Mouse (Mus musculus) liver, embryonic 16.5 days (tissue): ENCODE measurements around the gene Boll. TPM values are rescaled to one million over a fixed set of nuclear protein-coding genes. Genes with fewer than 3 reads are reported as not detected.

Experiments used
- ATAC-seq: fragments of 200-750 bp; cut with Nextera tagmentation; 2 replicates; pipeline ENCODE4 v1.8.0; 2017; ENCODE audit warnings: low read depth, mild to moderate bottlenecking, moderate number of reproducible peaks, moderate library complexity
- H3K27ac ChIP-seq: fragments of 300-500 bp; sonication (generic); 2 replicates; pipeline ENCODE4 v1.5.1; 2014; ENCODE audit warnings: mild to moderate bottlenecking, low read length
- H3K27me3 ChIP-seq: fragments of 300-500 bp; sonication (generic); 2 replicates; pipeline ENCODE4 v1.6.1; 2014; ENCODE audit warnings: low read depth, low read length, mixed read lengths; ENCODE audit not compliant: control insufficient read depth, insufficient read depth
- H3K36me3 ChIP-seq: fragments of 300-500 bp; sonication (generic); 2 replicates; pipeline ENCODE4 v1.6.1; 2014; ENCODE audit warnings: mild to moderate bottlenecking; ENCODE audit not compliant: control insufficient read depth, insufficient read depth
- H3K4me1 ChIP-seq: fragments of 300-500 bp; sonication (generic); 2 replicates; pipeline ENCODE4 v1.6.1; 2014; ENCODE audit warnings: low read depth, low read length, mixed read lengths; ENCODE audit not compliant: control insufficient read depth
- H3K4me2 ChIP-seq: fragments of 300-500 bp; sonication (generic); 2 replicates; pipeline ENCODE4 v1.6.1; 2014; ENCODE audit warnings: low read depth, low read length, mixed read lengths
- H3K4me3 ChIP-seq: fragments of 300-500 bp; sonication (generic); 2 replicates; pipeline ENCODE4 v1.5.1; 2014; ENCODE audit warnings: low read depth, mild to moderate bottlenecking, low read length
- H3K9ac ChIP-seq: fragments of 300-500 bp; sonication (generic); 2 replicates; pipeline ENCODE4 v1.6.1; 2014; ENCODE audit warnings: low read depth, low read length
- H3K9me3 ChIP-seq: fragments of 300-500 bp; sonication (generic); replicated peaks from 2 replicates; pipeline ENCODE4 v1.6.1; 2016; ENCODE audit warnings: low read length; ENCODE audit not compliant: control insufficient read depth
- WGBS: fragments of 180-500 bp; shearing (Covaris S2); extraction: QIAGEN DNeasy Blood & Tissue Kit; methylation state at CpG from one replicate; pipeline ENCODE4 v1.1.7; 2014; ENCODE audit not compliant: insufficient replicate concordance; 5-methylcytosine and 5-hydroxymethylcytosine counted together
- polyA plus RNA-seq: library from polyadenylated mRNA; unstranded; fragments of >200 nt; fragmentation: Nextera tagmentation; extraction: Ambion mirVana; gene quantifications from 2 replicates; pipeline ENCODE4 v1.2.1, GENCODE M21; 2015

Gene Boll
- polyA plus RNA-seq, 1 experiment from 2014 or later = not detected

DNA sequence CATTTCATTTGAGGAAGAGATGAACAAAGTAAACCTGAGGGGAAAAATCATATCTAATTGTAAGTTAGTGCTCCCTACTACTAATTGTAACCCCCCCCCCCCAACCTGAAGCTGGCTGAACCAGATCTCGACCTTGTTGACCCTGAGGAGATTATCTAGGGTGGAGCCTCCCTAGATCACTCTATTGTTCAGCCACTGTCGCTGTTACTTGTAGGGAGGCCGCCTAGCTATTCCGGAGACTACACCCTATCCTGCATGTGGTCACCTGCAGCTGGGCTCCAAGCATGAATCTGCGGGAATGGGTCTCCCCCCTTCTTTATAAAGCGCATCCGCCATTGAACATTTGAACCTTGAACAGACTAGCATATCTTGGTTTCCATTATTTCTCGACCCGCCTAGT lies 84.2 kb downstream of the Boll start:
- H3K27me3 ChIP-seq = no peaks in the 10 kb centered on the region
- 67% methylated on average over 9 of the region's 9 CpGs for WGBS

DNA sequence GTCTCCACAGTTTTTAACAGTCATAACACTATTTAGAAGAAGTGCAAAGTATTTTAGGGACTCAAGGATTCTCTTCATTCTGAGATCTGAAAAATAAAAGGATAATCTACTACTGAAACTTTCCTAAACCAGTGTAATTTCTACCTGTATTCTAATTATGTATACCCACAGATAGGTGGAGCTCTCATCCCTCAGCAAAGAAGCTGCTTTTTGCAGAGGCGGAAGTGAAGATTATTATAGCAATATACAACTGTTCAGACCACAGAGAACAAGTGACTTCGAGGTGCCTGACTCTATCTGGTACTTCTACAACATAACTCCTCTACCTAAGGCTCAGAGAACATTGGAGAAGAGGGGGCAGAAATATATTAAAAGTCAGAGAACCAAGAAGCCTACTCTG lies 97.8 kb downstream of the Boll start:
- 34% methylated on average over 2 of the region's 2 CpGs for WGBS
- Histone ChIP-seq H3K4me1 (no peaks in the 10 kb centered on the region; the same call in 1 of the 2 replicates), H3K9ac (no peak overlapping the region), H3K9me3 (no peaks in the 10 kb centered on the region), H3K4me3 (no peak overlapping the region), H3K36me3 (no peaks in the 10 kb centered on the region), H3K4me2 (no peak overlapping the region), H3K27me3 (no peaks in the 10 kb centered on the region), H3K27ac (no peak overlapping the region)
- no peak for ATAC-seq

More for the DNA sequence above, 84.2 kb downstream of the Boll start:
- no peak for ATAC-seq
- H3K4me1 ChIP-seq = no peaks in the 10 kb centered on the region
- no peak overlapping the region for H3K9ac ChIP-seq
- H3K36me3 ChIP-seq = no peaks in the 10 kb centered on the region
- no peak overlapping the region for H3K4me2 ChIP-seq
- H3K9me3 ChIP-seq = no peaks in the 10 kb centered on the region
- H3K4me3 ChIP-seq = no peak overlapping the region
- no peak overlapping the region for H3K27ac ChIP-seq

DNA sequence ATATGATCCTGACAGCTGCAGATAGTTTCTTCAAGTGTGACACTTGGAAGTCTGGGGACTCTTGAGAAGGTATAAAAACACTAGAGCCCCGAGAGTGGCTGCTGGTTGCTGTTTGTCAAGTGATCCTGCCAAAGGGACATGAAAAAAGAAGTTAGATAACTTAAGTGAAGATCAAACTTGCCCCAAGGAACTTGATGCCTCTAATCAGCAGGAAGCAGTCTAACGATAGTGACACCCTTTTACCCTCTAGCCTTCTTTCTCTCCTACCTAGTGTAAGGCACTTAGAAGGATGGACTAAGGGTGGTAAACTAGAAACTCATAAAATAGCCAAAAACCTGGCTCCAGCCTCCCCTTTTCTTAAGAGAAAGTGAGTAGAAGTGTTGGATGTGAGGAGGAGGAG lies 98.9 kb downstream of the Boll start:
- H3K27ac ChIP-seq = no peak overlapping the region
- no peaks in the 10 kb centered on the region for H3K27me3 ChIP-seq
- WGBS = 12% methylated on average over 2 of the region's 2 CpGs
- no peak overlapping the region for H3K9ac ChIP-seq
- H3K36me3 ChIP-seq = no peaks in the 10 kb centered on the region
- H3K4me2 ChIP-seq = no peak overlapping the region
- H3K9me3 ChIP-seq = no peaks in the 10 kb centered on the region
- H3K4me3 ChIP-seq = no peak overlapping the region
- H3K4me1 ChIP-seq = no peaks in the 10 kb centered on the region; the same call in 1 of the 2 replicates
- no peak for ATAC-seq

DNA sequence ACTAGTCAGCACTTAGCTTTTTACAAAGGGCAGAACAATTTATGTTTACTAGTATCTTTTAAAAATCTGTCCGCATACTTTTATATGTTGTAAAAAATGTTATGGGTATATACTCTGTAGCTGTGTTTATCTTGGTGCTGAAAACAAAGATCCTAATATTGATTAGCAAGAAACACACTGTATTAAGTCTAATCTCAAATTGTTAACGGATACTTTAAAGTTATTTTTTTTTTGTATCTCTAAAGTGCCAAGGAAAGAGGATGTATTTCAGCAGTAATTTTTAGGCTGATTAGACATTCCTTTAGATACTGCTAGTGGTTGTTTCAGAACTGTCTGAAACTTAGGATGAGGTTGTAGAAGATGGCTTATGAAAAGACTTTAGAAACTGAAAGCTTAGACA lies 116.9 kb downstream of the Boll start:
- no peaks in the 10 kb centered on the region for H3K36me3 ChIP-seq
- no peak overlapping the region for H3K9ac ChIP-seq
- no peak overlapping the region for H3K4me2 ChIP-seq
- ATAC-seq = no peak
- WGBS = 54% methylated on average over 2 of the region's 2 CpGs
- no peaks in the 10 kb centered on the region for H3K27me3 ChIP-seq
- H3K27ac ChIP-seq = no peak overlapping the region
- no peaks in the 10 kb centered on the region for H3K4me1 ChIP-seq
- no peaks in the 10 kb centered on the region for H3K9me3 ChIP-seq
- H3K4me3 ChIP-seq = no peak overlapping the region

DNA sequence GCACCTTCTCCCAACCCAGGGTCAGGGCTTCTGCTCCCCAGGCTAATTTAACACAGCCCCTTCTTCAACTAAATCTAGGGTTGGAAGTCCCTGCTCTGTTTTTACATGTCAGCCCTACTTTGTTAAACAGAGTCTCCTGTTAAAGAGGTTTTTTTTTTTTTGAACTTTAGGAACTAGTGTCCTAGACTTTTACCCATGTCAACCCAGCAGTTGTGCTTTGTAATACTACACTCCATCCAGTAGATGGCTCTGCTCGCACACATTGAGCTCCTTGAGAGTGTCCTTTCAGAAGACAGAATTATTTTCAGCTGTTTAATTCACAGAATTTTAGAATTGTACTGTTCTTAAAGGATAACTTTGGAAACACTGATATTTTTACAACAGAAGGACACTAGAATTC lies 124.0 kb downstream of the Boll start:
- peaks cover 16% of the 10 kb centered on the region for H3K4me1 ChIP-seq
- H3K36me3 ChIP-seq = no peaks in the 10 kb centered on the region
- H3K9me3 ChIP-seq = no peaks in the 10 kb centered on the region
- peak overlapping the region; percentile 97 for H3K4me2 ChIP-seq
- no peak overlapping the region for H3K27ac ChIP-seq
- H3K9ac ChIP-seq = no peak overlapping the region
- 0% methylated on average over 1 of the region's 1 CpGs for WGBS
- H3K4me3 ChIP-seq = peak overlapping the region; percentile 89
- no peaks in the 10 kb centered on the region for H3K27me3 ChIP-seq
- ATAC-seq = no peak

DNA sequence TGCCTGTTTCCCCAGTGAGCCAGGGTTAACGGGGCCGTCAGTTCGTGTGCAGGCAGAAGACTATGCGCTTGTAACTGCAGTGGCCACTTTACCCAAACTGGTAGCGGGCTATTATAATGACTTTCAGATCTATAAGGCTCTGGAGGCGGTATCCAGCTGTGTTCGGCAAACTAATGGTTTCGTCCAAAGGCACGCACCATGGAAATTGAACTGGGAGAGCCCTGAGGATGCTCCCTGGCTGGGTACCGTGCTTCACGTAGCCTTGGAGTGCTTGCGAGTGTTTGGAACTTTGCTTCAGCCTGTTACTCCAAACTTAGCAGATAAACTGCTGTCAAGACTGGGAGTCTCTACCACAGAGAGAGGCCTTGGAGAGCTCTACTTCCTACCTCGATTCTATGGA lies 124.8 kb downstream of the Boll start:
- H3K27ac ChIP-seq = no peak overlapping the region

DNA sequence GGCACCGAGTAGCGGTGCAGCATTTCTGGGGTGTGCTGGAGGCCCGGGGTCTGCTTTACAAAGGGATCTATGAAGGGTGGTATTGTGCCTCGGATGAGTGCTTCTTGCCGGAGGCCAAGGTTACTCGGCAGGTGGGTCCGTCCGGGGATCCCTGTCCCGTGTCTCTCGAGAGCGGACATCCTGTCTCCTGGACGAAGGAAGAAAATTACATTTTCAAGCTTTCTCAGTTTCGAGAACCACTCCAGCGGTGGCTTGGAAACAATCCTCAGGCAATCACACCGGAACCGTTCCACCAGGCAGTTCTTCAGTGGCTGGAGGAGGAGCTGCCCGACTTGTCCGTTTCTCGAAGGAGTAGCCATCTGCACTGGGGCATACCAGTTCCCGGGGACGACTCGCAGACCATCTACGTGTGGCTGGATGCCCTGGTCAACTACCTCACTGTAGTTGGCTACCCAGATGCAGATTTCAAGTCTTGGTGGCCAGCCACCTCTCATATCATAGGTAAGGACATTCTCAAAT lies 125.6 kb downstream of the Boll start:
- Histone ChIP-seq H3K4me2 (peak overlapping the region; percentile 97), H3K9me3 (no peaks in the 10 kb centered on the region), H3K36me3 (no peaks in the 10 kb centered on the region), H3K4me1 (peaks cover 16% of the 10 kb centered on the region), H3K27ac (peak overlapping the region; percentile 90), H3K27me3 (no peaks in the 10 kb centered on the region), H3K9ac (peak overlapping the region; percentile 82), H3K4me3 (peak overlapping the region; percentile 89)
- ATAC-seq = peak; percentile 7; the same call in 1 of the 2 replicates
- 0% methylated on average over 23 of the region's 23 CpGs for WGBS

More for the DNA sequence above, 124.8 kb downstream of the Boll start:
- peak overlapping the region; percentile 82 for H3K9ac ChIP-seq
- H3K36me3 ChIP-seq = no peaks in the 10 kb centered on the region
- no peaks in the 10 kb centered on the region for H3K27me3 ChIP-seq
- peak overlapping the region; percentile 89 for H3K4me3 ChIP-seq
- peak overlapping the region; percentile 97 for H3K4me2 ChIP-seq
- 22% methylated on average over 13 of the region's 13 CpGs for WGBS
- ATAC-seq = no peak
- no peaks in the 10 kb centered on the region for H3K9me3 ChIP-seq
- H3K4me1 ChIP-seq = peaks cover 16% of the 10 kb centered on the region

DNA sequence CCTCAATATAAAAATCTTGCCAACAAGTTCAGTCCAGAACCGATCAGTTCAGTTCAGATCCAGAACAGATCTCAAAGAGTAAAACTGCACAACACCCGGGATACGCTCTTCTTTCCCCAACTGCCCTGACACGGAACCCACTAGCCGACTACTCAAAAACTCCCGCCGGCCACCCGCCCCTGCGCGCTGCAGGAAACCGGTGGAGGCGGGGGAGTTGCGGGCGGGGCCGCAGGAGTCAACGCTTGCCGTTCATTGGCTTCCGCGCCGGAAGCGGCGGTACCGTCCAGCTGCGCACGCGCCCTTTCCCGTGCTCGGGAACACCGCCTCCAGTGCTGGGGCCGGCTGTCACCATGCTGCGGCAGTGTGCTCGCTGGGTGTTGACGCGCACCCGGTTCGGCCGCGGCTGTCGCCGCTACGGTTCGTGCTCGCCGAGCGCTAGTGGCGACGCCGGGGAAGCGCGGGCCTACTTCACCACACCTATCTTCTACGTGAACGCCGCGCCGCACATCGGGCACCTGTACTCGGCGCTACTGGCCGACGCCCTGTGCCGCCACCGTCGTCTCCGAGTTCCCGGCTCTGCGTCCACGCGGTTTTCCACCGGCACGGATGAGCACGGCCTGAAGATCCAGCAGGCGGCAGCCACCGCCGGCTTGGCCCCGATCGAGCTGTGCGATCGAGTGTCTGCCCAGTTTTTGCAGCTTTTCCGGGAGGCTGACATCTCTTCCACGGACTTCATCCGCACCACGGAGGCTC lies 126.2 kb downstream of the Boll start, which contains the start of gene Mars2:
Gene Mars2 (plus strand): TSS at position 288 of the 753 bp plus-strand sequence.
- ATAC-seq = peak; percentile 99
- under 1% methylated on average over 82 of the region's 82 CpGs for WGBS

DNA sequence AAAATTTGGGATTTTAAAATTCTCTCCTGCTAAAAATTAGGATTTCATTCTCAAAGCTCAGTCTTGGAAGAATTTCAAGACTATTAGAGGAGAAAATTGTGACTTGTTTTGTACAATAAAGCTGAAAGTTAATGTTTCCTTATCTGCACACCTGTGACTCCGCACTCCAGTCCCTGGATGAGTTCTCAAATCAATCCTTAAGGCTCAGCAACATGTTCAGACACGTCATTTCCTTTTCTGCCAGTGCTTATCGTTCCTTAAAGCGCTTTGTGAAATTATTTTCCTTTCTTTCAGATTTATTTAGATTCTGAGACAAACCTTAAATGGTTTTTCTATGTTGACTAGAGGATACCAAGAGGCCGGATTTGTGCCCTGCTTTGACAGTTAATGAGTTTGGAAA lies 126.8 kb downstream of the Boll start:
- WGBS = 20% methylated on average over 5 of the region's 5 CpGs
- H3K36me3 ChIP-seq = no peaks in the 10 kb centered on the region
- H3K4me1 ChIP-seq = peaks cover 16% of the 10 kb centered on the region
- H3K27me3 ChIP-seq = no peaks in the 10 kb centered on the region
- H3K9ac ChIP-seq = peak overlapping the region; percentile 62
- no peaks in the 10 kb centered on the region for H3K9me3 ChIP-seq
- H3K4me3 ChIP-seq = peak overlapping the region; percentile 89
- no peak for ATAC-seq
- no peak overlapping the region for H3K27ac ChIP-seq
- H3K4me2 ChIP-seq = peak overlapping the region; percentile 97

More for the DNA sequence above, 126.2 kb downstream of the Boll start, which contains the start of gene Mars2:
- peak within 1 kb of the TSS; percentile 90 for H3K27ac ChIP-seq
- H3K9ac ChIP-seq = peak within 1 kb of the TSS; percentile 82
- no peaks in the 10 kb centered on the region for H3K36me3 ChIP-seq
- H3K27me3 ChIP-seq = no peaks in the 10 kb centered on the region
- peak within 1 kb of the TSS; percentile 97 for H3K4me2 ChIP-seq
- H3K9me3 ChIP-seq = no peaks in the 10 kb centered on the region
- peak within 1 kb of the TSS; percentile 89 for H3K4me3 ChIP-seq
- peaks cover 16% of the 10 kb centered on the region for H3K4me1 ChIP-seq
